Mouse (Mus musculus): Measurements from ENCODE around the gene Pros1.

GRCm38 (mm10) chr16:62922245-62922644 lies 68.1 kb downstream of the Pros1 start:
- TF ChIP-seq CTCF (IDR thresholded peaks at IDR 0.05; ENCODE audit: insufficient read depth, low read length) (no peak), POLR2A (IDR thresholded peaks at IDR 0.05; ENCODE audit: borderline replicate concordance, extremely low read depth, low read depth, low read length) (no peak)
